Mouse (Mus musculus) embryo, embryonic 10 days (tissue): ENCODE data around the gene Tufm.

Source experiments
- DNase-seq: peaks from one replicate; pipeline ENCODE4 v3.0.0-alpha.2; 2015; ENCODE audit warnings: low spot score

Gene Tufm

GRCm38 (mm10) chr7:126487052-126487483 lies at the start of gene Tufm:
Gene Tufm, plus strand, starts transcription at chr7:126487361.
- peak; percentile 98 for DNase-seq

GRCm38 (mm10) chr7:126440134-126440533 lies 47.0 kb upstream of the Tufm start:
- no peak for DNase-seq

GRCm38 (mm10) chr7:126443997-126444396 lies 43.2 kb upstream of the Tufm start:
- DNase-seq = no peak

GRCm38 (mm10) chr7:126444536-126444935 lies 42.6 kb upstream of the Tufm start:
- no peak for DNase-seq

GRCm38 (mm10) chr7:126445104-126445815 lies 41.9 kb upstream of the Tufm start:
- DNase-seq = no peak

GRCm38 (mm10) chr7:126446217-126446616 lies 40.9 kb upstream of the Tufm start:
- no peak for DNase-seq

GRCm38 (mm10) chr7:126448481-126448880 lies 38.7 kb upstream of the Tufm start:
- no peak for DNase-seq

GRCm38 (mm10) chr7:126449991-126450390 lies 37.2 kb upstream of the Tufm start:
- no peak for DNase-seq

GRCm38 (mm10) chr7:126450641-126451040 lies 36.5 kb upstream of the Tufm start:
- DNase-seq = no peak

GRCm38 (mm10) chr7:126452244-126452643 lies 34.9 kb upstream of the Tufm start:
- DNase-seq = no peak

- DNase-seq = no peak
Measured at GRCm38 (mm10) chr7:126453861-126454260, 33.3 kb upstream of the Tufm start.

- DNase-seq = no peak
Measured at GRCm38 (mm10) chr7:126455242-126455641, 31.9 kb upstream of the Tufm start.

- no peak for DNase-seq
Measured at GRCm38 (mm10) chr7:126456382-126457266, 30.5 kb upstream of the Tufm start.

- DNase-seq = no peak
Measured at GRCm38 (mm10) chr7:126458225-126458624, 28.9 kb upstream of the Tufm start.

- no peak for DNase-seq
Measured at GRCm38 (mm10) chr7:126458844-126459618, 28.1 kb upstream of the Tufm start.

GRCm38 (mm10) chr7:126460623-126461399 lies 26.4 kb upstream of the Tufm start:
- DNase-seq = no peak

- DNase-seq = no peak
Measured at GRCm38 (mm10) chr7:126461626-126462025, 25.5 kb upstream of the Tufm start.

GRCm38 (mm10) chr7:126463004-126463403 lies 24.2 kb upstream of the Tufm start, which contains the start of gene Atp2a1:
Gene Atp2a1, minus strand, starts transcription at chr7:126463108.
- no peak for DNase-seq

GRCm38 (mm10) chr7:126463547-126463946 lies 23.6 kb upstream of the Tufm start:
- no peak for DNase-seq

GRCm38 (mm10) chr7:126464121-126464520 lies 23.0 kb upstream of the Tufm start:
- no peak for DNase-seq

GRCm38 (mm10) chr7:126464836-126465235 lies 22.3 kb upstream of the Tufm start:
- no peak for DNase-seq
